Mouse (Mus musculus) gastrocnemius, postnatal 25 days (tissue): ENCODE measurements around the gene C8a. TPM values are rescaled to one million over a fixed set of nuclear protein-coding genes. Genes with fewer than 3 reads are reported as not detected.

ENCODE experiments used
- DNase-seq: peaks from one replicate; pipeline ENCODE4 v3.0.0; 2022
- total RNA-seq, 2 experiments: library from RNA; stranded (reverse); gene quantifications; 1 replicate in 1 of 2; 2 replicates in 1 of 2; pipeline ENCODE4 v1.2.3; 2021

Gene C8a
- total RNA-seq, 2 experiments from 2014 or later = not detected

- DNase-seq = no peak
Measured at GRCm38 (mm10) chr4:104838342-104838741, 37.9 kb downstream of the C8a start.

DNA sequence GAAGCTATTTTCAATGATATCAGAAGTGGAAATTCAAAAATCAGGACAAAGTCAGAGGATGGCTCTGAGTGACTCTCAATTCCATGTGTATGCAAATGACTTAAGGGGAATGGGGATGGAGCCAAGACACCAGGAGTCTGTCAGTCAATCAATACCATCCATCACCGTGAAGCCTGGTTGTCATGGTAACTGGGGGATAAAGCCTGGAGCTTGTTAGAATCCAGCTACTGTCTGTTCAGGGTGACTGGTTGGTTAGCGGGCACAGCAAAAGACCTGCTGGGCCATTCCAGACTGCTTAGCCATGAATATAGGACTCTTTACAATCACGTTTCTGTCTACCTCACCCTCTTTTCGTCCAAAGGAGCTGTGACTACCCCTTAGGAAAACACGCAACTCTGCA lies 41.1 kb downstream of the C8a start:
- DNase-seq = no peak

GRCm38 (mm10) chr4:104828939-104829338 lies 47.3 kb downstream of the C8a start:
- DNase-seq = no peak

- no peak for DNase-seq
Measured at GRCm38 (mm10) chr4:104824381-104825077, 51.7 kb downstream of the C8a start.

- no peak for DNase-seq
Measured at GRCm38 (mm10) chr4:104823597-104824101, 52.5 kb downstream of the C8a start.

GRCm38 (mm10) chr4:104819891-104820290 lies 56.3 kb downstream of the C8a start:
- DNase-seq = no peak

- no peak for DNase-seq
Measured at GRCm38 (mm10) chr4:104818986-104819385, 57.2 kb downstream of the C8a start.

DNA sequence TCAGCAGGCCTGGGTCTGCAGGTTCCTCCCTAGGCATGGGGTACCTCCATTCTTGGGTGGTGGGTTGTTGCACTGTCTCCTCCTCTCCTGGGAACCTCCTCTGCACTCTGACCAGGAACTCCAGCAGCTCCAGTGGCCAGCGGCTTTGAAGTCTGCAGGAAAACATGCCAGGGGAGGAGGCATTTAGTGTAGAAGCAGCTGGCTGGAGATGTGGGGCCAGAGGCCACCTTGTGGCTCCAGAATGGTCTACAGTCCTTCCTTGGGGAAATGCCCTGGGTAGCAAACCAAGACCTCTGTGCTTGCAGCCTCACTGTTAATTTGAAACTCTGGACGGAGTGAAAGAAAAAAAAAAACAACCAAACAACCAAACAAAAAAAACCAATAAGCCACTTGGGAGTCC lies 58.7 kb downstream of the C8a start:
- DNase-seq = no peak

DNA sequence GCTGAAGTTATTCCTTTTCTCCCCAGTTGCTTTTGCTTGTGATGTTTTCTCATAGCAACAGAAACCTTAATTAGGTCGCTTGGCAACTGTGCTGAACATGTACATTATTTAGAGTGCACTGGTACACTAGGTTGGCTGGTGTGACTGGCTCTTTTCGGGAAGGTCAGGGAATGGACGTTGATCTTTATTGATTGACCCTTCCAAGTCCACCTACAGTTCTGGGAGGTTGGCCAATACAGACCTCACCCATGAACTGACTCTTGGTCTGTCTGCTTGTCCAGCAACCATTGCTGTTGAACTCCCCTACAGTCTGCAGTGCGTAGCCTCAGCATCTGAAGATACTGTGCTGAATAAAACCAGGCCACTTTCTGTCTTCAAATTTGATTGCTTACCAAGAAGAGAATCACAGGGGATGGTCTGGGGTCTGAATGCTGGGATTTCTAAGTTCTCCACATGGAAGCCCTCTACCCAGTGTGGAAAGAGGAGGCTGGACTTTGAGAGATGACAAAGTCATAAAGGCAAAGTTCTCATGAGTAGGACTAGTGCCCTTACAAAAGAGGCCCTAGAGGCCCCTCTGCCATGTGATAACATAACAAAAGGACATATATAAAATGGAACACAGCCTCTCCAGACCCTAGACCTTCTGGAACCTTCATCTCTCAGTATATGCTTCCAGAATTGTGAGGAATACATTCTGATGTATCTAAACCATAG lies 59.5 kb downstream of the C8a start:
- DNase-seq = no peak

DNA sequence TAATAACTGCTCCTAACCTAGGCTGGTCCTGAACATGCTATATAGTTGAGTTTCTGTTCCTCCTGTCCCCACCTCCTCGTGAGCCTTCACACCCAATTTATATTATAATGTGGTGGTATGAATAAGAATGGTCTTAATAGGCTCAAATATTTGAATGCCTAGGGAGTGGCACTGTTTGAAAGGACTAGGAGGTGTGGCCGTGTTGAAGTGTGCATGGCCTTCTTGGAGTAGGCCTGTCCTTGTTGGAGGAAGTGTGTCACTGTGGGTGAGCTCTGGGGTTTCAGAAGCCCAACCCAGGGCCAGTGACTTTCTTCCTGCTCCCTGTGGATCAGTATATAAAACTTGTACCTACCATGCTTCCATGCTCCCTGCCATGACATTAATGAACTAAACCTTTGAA lies 62.6 kb downstream of the C8a start:
- DNase-seq = no peak

DNA sequence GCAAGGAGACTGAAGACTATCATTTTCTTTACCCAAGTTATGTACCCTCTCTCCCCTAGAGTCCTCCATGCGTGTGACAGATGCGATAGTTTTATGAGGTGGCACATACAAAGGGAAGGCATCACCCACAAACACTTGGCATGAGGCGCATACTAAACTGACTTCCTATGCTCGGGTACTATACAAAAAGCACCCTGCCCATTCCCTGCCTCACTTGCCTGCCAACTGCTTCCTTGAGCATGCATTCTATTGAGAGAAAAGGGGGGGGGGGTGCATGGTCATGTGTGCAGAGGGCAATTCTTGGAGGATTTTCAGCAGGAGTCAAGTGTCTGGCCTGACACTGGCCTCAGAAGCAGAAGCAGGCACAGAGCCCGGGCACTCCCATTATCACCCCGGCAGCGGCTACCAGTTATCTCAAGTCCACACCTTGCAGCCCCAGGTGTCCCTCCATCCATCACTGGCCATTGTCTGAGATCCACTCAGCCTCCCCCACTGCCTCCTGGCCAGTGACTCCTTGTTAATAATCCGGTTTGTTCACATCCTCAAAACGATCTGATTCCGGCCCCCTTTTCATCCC lies 65.4 kb downstream of the C8a start:
- no peak for DNase-seq

DNA sequence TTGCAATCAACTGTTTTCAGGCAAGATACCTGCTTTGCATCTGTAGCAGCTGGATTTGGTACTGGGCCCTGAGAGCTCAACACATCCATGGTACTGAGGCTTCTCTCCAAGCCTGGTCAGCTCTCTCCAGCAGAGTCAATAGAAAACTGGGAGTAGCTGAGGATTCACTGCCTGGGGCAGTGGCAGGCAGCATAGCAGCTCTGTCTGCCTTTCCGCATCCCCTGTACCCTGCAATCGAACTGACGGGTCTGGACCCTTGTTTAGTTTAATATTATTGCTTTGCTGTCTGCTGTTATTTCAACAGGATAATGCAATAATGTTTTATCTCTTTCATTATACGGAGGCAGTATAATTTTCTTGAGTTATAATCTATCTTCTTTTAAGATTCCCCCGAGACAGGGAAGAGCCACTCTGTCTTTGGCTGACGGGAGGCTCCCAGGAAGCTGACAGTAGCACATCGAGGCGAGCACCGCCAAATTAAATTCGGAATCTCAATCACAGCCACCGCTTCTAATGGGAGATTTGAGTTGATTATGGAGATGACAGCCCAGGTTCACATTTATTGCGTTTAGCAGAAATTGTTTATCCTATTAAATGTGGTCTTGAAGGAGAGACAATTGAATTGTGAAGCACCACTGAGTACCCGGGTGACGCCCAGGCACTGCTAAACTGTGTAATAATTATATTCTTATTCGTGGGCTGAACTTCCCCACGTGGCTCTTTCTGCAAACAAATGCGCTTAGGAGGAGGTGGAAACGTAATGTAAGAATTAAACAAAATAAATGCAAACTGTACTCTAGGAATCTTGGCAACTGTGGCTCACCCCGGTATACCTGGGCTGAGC lies 70.6 kb downstream of the C8a start:
- no peak for DNase-seq

DNA sequence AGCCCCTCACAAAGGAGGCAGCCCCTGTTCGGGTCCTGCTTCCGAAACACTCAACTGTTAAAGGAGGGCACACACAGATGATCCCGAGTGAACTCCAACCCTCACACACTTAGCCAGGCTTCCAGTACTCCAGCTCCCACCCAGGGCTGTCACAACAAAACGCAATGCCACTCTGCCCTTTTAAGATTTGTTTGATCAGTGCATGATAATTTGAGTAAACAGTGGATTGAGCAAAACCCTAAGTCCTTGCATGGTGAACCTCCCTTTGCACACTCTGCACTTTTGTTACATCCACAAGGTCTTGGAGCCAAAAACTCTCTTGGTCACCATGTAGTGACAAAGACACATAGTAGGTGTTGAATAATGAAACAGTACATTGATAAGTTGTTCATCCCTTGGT lies 72.1 kb downstream of the C8a start:
- DNase-seq = no peak

DNA sequence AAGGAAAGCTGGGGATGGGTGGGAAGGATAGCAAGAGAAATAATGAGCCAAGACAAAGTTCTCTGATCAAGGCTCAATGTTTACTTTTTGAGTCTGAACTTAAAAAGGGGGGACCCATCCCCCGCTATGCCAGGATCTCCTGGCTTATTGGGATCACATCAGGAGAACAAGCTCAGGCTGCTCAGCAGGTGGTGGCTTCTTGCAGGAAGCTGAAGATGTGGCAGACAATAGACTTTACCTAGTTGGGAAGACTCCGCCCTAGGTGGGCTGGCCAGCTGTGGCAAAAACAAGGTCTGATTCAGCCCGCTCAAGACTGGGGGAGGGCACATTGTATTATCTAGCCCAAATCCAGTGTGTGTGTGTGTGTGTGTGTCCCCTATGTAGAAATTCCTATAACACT lies 74.6 kb downstream of the C8a start:
- DNase-seq = no peak

DNA sequence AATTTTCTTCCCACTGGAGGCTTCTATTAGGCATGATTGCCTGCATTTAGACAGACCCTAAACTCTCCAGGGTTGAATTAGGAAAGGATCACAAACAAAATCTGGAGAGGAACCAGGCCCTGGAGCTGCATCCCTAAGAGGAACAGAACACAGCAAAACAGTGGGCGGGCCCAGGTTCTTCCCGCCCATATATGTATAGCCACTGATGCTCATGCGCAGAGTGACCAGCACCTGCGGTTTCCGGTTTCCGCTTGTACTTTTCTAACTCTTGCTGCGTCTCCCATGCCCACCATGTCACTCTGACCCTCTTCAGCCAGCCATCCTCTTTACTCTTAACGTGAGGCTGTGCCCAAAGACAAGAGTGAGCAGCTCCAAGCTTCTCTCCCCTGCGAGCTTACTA lies 77.2 kb downstream of the C8a start:
- no peak for DNase-seq

- DNase-seq = no peak
Measured at GRCm38 (mm10) chr4:104792111-104792510, 84.1 kb downstream of the C8a start.

DNA sequence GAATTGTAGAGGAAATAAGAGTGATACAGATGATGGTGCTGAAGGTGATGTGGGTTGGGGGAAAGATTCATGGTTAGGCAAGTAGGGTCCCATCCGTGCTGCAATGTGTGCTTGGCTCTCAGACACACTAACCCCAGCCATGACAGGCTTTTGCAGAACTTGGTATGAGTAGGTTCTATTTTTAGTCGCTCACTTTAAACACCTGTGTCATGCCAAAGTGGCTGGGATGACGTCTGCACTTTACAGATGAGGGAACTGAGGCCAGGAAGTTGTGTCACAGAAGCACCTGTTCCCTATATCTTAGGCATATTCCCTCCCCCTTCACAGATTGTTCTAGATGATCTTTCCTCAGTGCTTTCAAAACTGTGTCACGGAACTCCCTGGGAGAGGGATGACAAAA lies 93.9 kb downstream of the C8a start:
- DNase-seq = no peak

DNA sequence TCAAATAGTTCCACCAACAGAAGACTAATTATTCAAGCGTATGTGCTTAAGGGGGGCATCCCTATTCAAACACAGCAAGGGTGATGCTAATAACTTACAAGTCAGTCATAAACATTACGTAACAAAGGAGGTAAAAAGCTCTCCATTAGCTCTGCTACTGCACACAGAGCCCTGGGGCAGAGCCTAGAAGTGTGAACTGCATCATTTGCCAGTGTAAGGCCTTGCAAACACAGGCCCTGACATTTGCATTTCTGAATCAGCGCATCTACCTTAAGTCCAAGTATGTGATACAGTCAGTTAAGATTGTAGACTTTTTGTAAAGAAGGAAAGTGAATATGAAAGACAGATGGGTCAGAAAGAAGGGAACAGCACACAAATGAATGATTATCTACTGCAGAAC lies 94.8 kb downstream of the C8a start:
- DNase-seq = no peak

DNA sequence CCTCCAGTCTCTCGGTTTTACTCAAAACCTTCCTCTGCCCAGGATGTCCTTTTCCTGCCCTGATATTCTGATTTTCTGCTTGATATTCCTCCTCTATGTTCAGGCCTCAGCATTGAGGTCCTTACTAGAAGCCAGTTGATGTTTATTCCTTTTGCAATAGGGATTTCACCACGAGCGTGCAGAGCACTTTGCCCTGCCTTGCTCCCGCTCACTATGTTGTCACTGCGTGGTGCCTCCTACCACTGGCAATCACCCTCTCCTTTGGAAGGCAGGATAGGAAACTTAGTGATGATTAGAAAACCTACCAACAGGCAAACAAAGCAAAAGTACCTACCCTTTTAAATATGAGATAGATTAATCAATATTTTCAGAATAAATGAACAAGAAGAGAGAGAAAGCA lies 96.7 kb downstream of the C8a start:
- no peak for DNase-seq

DNA sequence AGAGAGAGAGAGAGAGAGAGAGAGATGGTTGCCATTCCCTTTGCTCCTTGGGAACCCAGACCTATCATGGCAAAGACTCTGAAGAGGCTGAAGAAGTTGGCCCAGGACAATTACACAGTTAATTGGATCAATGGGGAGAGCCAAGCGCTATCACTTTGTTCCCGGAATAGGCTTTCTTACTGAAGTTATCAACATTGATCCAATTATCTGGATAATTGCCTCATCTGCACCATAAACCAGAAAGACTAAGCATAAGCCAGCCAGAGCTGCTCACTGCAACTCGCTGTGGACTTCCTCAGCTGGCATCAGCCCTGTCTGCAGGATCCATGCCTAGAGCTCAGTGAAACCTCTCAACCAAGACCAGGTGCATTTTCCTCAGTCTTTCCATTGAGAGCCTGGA lies 100.6 kb downstream of the C8a start:
- DNase-seq = no peak

DNA sequence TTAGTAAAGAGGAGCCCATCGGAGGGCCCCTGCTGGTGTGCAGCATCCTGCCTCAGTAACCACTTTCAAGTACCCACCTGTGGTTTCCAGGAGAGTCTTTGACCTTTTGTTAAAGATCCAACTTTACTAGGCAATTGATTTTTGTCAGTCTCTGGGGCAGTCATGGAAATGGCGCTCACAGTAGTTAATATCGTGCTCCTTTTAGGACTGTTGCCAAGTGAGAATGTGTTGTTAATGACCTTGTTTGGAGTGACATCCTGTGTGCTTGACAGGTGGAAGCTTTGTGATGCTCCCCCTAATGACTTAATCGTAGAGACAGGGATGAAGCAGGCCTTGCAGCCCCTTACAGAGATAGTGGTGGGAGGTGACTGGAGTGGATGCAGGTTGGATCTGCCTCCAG lies 105.9 kb downstream of the C8a start:
- no peak for DNase-seq

DNA sequence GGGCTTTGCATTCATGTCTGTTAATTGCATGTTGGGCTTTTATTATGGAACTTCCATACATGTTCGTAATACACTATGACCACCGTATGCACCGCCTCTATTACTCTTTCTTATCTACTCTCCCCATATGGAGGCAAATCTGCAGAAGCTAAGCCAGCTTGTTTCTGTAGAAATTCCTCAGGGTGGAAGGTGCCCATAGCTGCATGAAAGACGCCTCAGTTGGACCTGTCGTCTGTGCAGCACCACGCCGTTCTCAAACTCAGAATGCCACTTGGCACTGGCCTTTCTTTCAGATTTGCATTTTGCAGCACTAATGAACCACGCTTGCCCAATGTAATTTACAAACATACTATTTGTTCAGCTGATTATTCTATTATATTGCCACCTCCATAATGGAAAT lies 106.6 kb downstream of the C8a start:
- DNase-seq = no peak

DNA sequence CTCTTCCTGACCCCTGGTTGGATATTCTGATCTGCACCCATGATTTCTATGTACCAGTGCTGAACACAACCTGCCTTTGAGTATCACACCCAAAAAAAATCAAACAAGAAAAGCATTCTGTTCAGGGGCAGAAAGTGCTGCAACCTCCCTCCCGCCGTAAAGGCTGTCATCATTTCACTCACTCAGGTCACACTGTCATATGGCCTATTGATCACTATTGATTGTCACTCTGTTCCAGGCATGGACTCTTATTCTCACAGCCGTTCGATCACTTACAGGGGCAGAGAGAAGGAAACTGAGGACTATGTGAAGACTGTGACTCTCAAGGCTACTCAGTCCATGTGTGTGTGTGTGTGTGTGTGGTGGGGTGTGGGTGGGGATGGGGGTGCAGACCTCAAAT lies 108.0 kb downstream of the C8a start:
- DNase-seq = no peak
